Mouse (Mus musculus) spleen, postnatal 0 days (tissue): ENCODE measurements around the gene Egfem1. TPM values are rescaled to one million over a fixed set of nuclear protein-coding genes. Genes with fewer than 3 reads are reported as not detected.

Experiments used
- microRNA counts: library from miRNA; unstranded; fragments of <30 nt; microRNA quantifications from one replicate; lab custom pipeline; 2015
- polyA plus RNA-seq: library from polyadenylated mRNA; unstranded; fragments of >200 nt; fragmentation: Nextera tagmentation; extraction: Ambion mirVana; gene quantifications from 2 replicates; pipeline ENCODE4 v1.2.1, GENCODE M21; 2015

Egfem1 gene
- 0.04 and 0.42 TPM in 2 replicates for polyA plus RNA-seq

DNA sequence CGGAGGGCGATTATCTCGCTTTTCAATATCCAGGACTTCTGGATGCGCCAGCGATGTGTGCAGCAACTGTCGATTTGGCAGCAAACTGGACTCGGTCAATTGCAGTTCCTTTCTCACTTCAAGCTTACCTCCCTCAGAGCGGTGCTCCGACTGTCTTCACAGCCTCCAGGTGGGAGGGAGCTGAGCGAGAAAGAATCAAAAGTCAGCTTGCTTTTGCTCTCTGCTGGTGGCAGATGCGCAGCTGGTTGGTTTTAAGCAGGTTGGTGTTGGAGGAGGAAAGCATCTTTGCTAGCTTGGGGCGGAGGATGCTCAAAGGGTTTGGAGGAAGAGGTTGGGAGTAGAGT lies at the start of gene Egfem1:
TSS of gene Egfem1 (plus strand) at position 72 of the 344 bp plus-strand sequence.

MicroRNA genes within 50 kb of the gene (microRNA counts, 519-probe panel; counts per million panel counts)
- 88.3 counts per million for microRNA mmu-miR-551b (lab: Ali Mortazavi, UCI)

Other genes with a start within 250 kb of the Egfem1 start
- gene Gm1527, start 189.4 kb upstream of the Egfem1 start, polyA plus RNA-seq: not detected in 2 replicates